Mouse (Mus musculus) cerebellum, adult 18-20 months (tissue): ENCODE data around the gene Rtn4r.

Experiments used
- DNase-seq, 2 experiments: peaks; one replicate each; pipeline ENCODE4 v3.0.0; 2021

Rtn4r gene

DNA sequence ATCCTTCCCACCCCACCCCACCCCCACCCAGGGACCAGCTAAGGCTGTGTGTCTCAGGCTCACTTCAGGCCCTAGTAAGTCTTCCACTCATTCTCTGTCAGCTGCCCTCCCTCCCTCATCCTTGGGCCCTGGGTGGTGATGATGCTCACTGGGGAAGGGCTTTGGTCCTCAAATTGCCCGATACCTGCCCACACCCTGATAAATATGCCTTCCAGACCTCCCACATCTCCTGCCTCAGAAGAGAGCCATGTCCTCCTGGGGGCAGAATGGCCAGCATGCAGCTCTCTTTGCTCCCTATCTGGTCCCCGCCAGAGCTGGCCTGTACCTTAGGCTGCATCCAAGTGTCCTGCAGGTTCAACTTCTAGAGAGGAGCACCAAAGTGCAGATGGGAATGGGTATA is 2.3 kb upstream of the Rtn4r start:
- peak; percentile 22 to 44 for DNase-seq

GRCm38 (mm10) chr16:18126211-18126610 is 1.2 kb upstream of the Rtn4r start:
- DNase-seq, result peak; percentile 10 to 34

- no peak for DNase-seq
Observed at GRCm38 (mm10) chr16:18127871-18128563, 575 bp downstream of the Rtn4r start.

DNA sequence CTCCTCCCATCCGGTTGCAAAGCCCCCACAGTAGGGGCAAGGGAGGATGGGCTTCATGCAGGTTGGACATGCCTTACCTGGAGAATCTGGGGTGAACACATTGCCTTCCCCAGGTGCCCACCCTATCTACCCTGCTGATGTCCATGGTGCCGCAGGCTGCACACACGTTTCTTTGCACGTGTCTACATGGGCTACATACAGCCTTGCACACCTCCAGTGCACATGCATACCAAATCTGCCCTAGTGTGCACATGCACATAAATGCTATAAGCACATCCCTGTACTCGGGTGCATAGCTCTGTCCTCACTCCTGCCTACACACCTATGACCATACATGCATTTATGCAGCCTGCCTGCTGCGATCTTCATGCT is 1.1 kb downstream of the Rtn4r start:
- peak in 1 of 2 experiments; percentile 54 for DNase-seq

GRCm38 (mm10) chr16:18129413-18129812 is 2.0 kb downstream of the Rtn4r start:
- no peak for DNase-seq

DNA sequence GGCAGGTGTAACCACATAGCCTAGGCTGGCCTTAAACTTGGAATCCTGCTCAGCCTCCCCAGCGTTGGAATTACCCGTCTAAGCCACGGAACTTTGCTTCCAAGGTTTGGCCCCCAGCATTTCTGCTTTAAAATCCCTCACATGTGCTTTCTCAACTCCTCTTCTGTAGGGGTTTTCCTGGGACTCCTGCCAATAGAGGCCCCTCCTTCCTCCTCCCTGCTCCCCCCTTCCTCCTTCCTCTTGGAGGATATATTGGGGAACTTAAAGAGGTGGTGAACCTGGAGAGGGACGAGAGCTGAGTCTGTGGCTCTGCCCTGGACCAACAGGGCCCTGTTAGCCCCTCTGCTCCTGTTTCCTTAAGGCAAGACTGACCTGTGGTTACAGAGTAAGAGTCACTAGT is 2.8 kb downstream of the Rtn4r start:
- DNase-seq, result no peak

DNA sequence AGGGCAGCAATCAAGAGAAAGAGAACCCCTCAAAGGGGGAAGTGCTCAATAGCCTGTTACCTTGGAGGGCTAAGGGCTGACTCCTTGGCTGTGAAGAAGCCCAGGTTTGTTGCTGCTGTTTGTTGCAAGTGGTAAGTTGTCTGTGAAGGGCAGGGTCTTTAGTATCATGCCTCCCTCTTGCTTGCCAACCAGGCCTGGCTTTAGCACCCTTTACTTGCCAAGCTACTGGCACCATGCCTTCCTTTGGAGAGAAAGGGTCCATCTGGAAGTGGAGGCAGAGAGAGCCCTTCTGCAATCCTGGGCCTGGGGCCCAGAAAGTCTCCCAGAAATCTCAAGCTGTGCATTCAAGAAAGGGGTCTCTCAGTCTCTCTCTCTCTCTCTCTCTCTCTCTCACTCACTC is 3.3 kb downstream of the Rtn4r start:
- DNase-seq, result peak in 1 of 2 experiments; percentile 56

DNA sequence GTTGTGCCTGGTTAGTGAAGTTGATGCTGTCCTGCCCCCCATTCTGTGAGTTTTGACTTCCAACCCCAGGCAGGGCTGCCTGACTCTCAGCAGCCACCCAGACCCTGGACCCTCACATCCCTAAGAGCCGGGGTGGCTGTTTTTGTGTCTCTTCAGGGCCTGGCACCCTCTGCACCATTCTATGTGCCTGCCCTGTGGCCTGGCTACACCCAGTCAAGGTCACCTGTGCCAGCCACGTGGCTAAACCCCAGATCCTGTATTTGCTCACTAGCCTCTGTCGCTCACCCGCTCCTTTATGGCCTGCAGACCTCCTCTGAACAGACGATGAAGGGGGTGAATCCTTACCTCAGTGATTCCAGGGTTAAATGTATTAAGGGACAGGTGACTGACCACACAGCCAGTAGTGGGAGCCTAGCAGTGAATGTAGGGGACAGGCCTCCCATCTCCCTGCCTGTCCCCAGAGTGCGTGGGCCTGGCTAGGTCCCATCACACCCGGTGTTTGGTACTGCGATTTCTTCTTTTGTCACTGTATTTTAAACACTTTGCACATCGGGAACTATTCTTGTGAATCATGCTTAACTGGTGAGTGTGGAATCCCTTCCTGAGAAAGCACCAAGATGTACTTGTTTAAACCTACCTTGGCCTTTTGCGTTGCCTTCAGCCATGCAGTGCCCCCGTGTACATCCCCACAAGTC is 4.0 kb downstream of the Rtn4r start:
- DNase-seq, result no peak

DNA sequence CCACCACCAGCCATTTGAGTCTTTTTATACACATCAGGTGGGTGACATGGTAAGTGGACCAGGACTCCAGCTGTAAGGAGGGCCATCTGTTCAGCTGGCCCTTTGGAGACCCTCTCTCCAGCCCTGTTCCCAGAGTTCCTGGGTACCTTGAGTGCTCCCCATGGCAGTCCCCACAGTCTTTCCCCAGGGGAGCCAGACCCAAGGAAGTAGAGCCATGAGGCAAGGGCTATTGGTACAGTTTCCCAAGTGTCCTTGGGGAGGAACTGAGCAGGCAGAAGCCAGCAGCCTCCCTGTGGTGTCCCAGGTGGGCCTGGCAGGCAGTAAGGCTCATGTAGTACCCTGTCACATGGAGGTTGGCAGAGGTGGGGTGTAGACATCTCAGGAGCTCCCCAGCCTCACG is 4.6 kb downstream of the Rtn4r start:
- DNase-seq, result no peak

DNA sequence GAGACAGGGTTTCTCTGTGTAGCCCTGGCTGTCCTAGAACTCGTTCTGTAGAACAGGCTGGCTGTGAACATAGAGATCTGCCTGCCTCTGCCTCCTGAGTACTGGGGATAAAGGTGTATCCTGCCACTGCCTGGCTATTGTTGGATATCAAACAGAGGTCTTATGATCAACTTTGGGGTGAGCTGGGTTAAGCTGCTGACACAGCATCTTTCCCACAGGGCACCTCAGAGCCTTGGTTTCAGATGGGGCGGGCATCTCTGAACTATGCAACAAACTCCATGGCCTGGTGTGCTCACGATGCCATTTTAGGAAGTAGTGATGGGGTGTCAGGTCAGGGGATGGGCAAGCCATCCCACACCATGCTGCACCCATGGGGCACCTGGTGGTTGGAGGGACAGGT is 5.1 kb downstream of the Rtn4r start:
- DNase-seq, result no peak

- no peak for DNase-seq
Observed at GRCm38 (mm10) chr16:18133133-18133920, 5.9 kb downstream of the Rtn4r start.

- peak; percentile 89 to 90 for DNase-seq
Observed at GRCm38 (mm10) chr16:18135196-18135595, 7.8 kb downstream of the Rtn4r start.

DNA sequence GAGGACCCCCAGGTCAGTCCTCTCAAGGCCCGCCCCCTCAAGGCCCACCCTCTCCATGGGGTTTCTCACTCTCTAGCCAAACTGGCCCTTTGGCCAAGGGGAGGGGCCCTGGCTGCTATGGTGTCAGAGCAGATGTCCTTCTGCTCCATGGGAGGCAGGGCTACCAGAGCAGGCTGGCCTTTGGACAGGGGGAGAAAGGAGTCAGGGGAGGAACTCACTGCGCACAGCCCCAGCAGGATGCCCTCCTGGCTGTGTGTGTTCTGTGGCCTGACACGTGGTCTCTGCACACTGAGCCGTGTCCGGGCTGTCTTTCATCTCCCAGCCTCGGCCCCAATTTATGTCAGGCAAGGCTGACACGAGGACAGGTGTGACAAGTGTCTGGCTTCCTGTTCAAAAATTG is 8.6 kb downstream of the Rtn4r start:
- DNase-seq, result peak; percentile 75 to 78

- DNase-seq, result peak; percentile 78 to 81
Observed at GRCm38 (mm10) chr16:18144201-18144600, 16.8 kb downstream of the Rtn4r start.

- DNase-seq, result peak in 1 of 2 experiments; percentile 29
Observed at GRCm38 (mm10) chr16:18145341-18145867, 18.0 kb downstream of the Rtn4r start.

- DNase-seq, result peak in 1 of 2 experiments; percentile 32
Observed at GRCm38 (mm10) chr16:18148208-18148876, 20.9 kb downstream of the Rtn4r start.

- peak in 1 of 2 experiments; percentile 53 for DNase-seq
Observed at GRCm38 (mm10) chr16:18149205-18149604, 21.8 kb downstream of the Rtn4r start.

DNA sequence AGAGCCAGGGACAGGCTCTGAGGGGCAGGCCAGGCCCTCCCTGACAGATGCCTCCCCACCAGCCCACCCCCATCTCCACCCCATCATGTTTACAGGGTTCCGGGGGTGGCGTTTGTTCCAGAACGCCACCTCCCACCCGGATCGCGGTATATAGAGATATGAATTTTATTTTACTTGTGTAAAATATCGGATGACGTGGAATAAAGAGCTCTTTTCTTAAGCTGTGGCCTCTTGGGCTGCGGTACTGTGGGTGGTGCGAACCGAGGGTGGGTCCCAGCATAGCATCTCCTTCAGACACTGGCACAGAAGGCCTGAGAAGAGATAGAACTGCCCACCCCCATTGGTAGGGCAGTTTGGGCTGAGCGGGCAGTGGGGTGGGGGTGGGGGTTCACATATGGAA is 24.7 kb downstream of the Rtn4r start:
- no peak for DNase-seq

- DNase-seq, result peak in 1 of 2 experiments; percentile 47
Observed at GRCm38 (mm10) chr16:18152769-18153445, 25.5 kb downstream of the Rtn4r start.

GRCm38 (mm10) chr16:18154521-18155171 is 27.2 kb downstream of the Rtn4r start:
- peak; percentile 78 to 82 for DNase-seq

DNA sequence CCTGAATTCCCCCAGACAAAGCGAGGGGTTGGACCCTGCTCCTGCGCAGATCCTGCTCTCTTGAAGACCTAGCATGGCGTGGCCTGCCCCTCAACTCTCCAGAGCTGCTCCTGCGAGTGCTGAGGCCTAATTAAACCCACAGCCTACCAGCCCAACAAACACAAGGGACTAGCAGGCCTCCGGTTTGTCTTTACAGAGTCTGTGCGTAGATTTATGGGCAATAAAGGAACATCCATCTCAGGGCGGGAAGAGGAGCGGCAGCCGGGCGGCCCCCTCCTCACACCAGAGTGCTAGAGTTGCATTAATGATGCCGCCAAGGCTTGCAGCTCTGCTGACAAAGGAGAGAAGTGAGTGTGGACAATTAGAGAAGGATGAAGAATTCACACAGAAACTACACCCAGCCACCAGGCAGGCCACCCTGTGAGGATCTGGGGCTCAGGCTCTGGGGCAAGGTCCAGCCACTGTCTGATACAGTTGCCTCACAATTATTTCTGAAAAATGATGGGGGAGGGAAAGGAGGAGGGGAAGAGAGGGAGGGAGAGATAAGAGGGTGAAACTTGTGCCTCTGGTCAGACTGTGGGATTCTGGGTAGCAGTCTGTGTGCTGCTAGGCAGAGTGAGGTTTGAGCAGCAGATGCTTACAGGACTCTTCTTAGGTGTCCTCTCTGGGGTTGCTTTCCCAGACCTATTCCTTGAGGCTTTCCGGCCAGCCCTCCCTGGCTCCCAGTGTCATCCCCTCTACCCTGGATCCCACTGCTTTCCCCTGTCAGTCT is 29.3 kb downstream of the Rtn4r start:
- DNase-seq, result no peak
